Mouse (Mus musculus) intestine, postnatal 0 days (tissue): ENCODE measurements at regions not wholly inside any gene's neighbourhood (a gene's known extent, or its start where the extent isn't known, plus 50 kb on each side); places are given as distances from the start of the nearest gene placed in this dataset.
A peak's percentile ranks its signal among the peaks of the same experiment; 100 is the strongest.

Source experiments
- ATAC-seq: fragments of 200-750 bp; cut with Nextera tagmentation; 2 replicates; pipeline ENCODE4 v1.8.0; 2017; ENCODE audit warnings: mild to moderate bottlenecking, moderate TSS enrichment, moderate library complexity
- H3K27ac ChIP-seq: fragments of 300-500 bp; sonication (generic); 2 replicates; pipeline ENCODE4 v1.5.1; 2014; ENCODE audit warnings: mild to moderate bottlenecking, low read depth, low read length, moderate library complexity
- H3K27me3 ChIP-seq: fragments of 300-500 bp; sonication (generic); replicated peaks from 2 replicates; pipeline ENCODE4 v1.6.1; 2014; ENCODE audit warnings: low read length, mixed read lengths; ENCODE audit not compliant: control insufficient read depth, insufficient read depth
- H3K36me3 ChIP-seq: fragments of 300-500 bp; sonication (generic); 2 replicates; pipeline ENCODE4 v1.6.1; 2014; ENCODE audit warnings: mild to moderate bottlenecking, moderate library complexity; ENCODE audit not compliant: control insufficient read depth, insufficient read depth
- H3K4me1 ChIP-seq: fragments of 300-500 bp; sonication (generic); replicated peaks from 2 replicates; pipeline ENCODE4 v1.6.1; 2014; ENCODE audit warnings: antibody characterized with exemption, low read length, mixed read lengths; ENCODE audit not compliant: control insufficient read depth, insufficient read depth
- H3K4me2 ChIP-seq: fragments of 300-500 bp; sonication (generic); replicated peaks from 2 replicates; pipeline ENCODE4 v1.6.1; 2014; ENCODE audit warnings: low read depth, mild to moderate bottlenecking, moderate library complexity
- H3K4me3 ChIP-seq: fragments of 300-500 bp; sonication (generic); 2 replicates; pipeline ENCODE4 v1.5.1; 2014; ENCODE audit warnings: low read depth, low read length
- H3K9ac ChIP-seq: fragments of 300-500 bp; sonication (generic); 2 replicates; pipeline ENCODE4 v1.6.1; 2014; ENCODE audit warnings: mild to moderate bottlenecking, low read depth, low read length
- H3K9me3 ChIP-seq: fragments of 300-500 bp; sonication (generic); 2 replicates; pipeline ENCODE4 v1.6.1; 2016; ENCODE audit warnings: mixed run types; ENCODE audit not compliant: control insufficient read depth
- CTCF ChIP-seq: sonication (generic); IDR thresholded peaks from 2 replicates; pipeline ENCODE4 v1.5.1; 2016; ENCODE audit warnings: low read depth, mild to moderate bottlenecking, control low read depth, antibody characterized with exemption, moderate library complexity
- WGBS: fragments of 180-500 bp; shearing (Covaris S2); extraction: QIAGEN DNeasy Blood & Tissue Kit; methylation state at CpG from one replicate; pipeline ENCODE4 v1.1.7; 2014; 5-methylcytosine and 5-hydroxymethylcytosine counted together

DNA sequence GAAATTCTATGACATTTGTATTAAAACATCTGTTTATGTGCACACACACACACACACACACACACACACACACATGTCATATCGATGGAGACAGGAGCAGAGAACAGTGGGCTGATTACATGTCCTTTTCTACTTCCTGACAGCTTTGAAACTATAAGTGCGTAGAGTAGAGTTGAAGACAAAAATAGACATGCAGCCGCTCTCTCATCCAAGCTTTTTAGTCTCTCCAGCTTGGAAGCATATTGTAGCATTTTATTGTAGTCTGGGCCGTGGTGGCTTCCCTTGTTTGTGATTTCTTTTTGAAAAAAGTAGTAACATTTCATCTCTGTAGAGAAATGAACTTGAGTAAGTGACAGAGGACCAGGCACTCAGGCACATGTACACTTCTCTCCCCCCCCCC, 306.7 kb downstream of the Elavl2 start:
- WGBS, result 82% methylated on average over 4 of the region's 4 CpGs
- Histone ChIP-seq H3K9ac (no peak overlapping the region), H3K4me2 (no peak overlapping the region), H3K4me1 (no peaks in the 10 kb centered on the region), H3K36me3 (no peaks in the 10 kb centered on the region), H3K27ac (no peak overlapping the region), H3K9me3 (no peaks in the 10 kb centered on the region), H3K27me3 (no peaks in the 10 kb centered on the region), H3K4me3 (no peak overlapping the region)
- no peak for TF ChIP-seq CTCF
- no peak for ATAC-seq

DNA sequence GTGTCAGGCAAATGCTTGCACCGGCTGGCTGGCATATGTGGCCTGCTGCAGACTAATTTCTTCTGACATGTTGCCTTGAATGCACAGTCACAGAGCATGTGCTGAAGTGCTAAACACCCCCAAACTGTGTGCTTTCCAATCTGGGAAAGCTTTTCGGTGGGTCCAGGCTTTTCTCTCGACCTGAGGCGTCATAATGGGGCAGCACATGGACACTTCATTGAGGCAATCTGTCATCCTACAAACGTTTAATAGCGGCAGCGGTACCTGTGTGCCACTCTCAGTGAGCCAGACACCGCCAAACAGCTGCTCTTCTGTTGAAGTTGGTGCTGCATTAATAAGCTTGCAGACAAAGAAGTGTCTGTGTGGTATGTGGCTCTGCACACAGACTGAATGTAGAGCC, 308.3 kb downstream of the Elavl2 start:
- H3K27ac ChIP-seq, result no peak overlapping the region
- no peak overlapping the region for H3K4me3 ChIP-seq
- no peaks in the 10 kb centered on the region for H3K4me1 ChIP-seq
- H3K36me3 ChIP-seq, result no peaks in the 10 kb centered on the region
- no peak for ATAC-seq
- H3K27me3 ChIP-seq, result no peaks in the 10 kb centered on the region
- H3K9ac ChIP-seq, result no peak overlapping the region
- no peak overlapping the region for H3K4me2 ChIP-seq
- H3K9me3 ChIP-seq, result no peaks in the 10 kb centered on the region
- TF ChIP-seq CTCF, result no peak
- 78% methylated on average over 8 of the region's 8 CpGs for WGBS

DNA sequence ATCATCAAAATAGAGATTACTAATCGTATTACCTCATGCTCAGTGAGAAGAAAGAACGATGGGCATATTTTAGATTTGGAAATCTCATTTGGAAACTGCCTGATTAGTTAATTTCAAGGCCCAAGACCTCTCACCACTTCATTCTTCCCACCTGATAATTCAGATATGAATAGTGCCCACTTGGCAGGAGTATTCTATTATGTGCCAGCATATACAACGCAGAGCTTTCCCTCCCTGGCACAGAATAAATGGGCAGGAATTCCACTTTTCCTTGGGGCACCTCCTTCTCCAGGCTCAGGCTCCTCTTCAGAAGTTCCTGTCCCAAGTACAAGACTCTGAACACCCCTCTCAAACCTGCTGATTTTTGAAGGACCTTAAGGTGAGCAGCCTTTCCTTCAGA, 308.7 kb downstream of the Elavl2 start:
- no peaks in the 10 kb centered on the region for H3K27me3 ChIP-seq
- 81% methylated on average over 3 of the region's 3 CpGs for WGBS
- no peak overlapping the region for H3K4me2 ChIP-seq
- H3K4me1 ChIP-seq, result no peaks in the 10 kb centered on the region
- no peak for TF ChIP-seq CTCF
- no peak for ATAC-seq
- H3K4me3 ChIP-seq, result no peak overlapping the region
- H3K9ac ChIP-seq, result no peak overlapping the region
- H3K27ac ChIP-seq, result no peak overlapping the region
- no peaks in the 10 kb centered on the region for H3K9me3 ChIP-seq
- no peaks in the 10 kb centered on the region for H3K36me3 ChIP-seq

DNA sequence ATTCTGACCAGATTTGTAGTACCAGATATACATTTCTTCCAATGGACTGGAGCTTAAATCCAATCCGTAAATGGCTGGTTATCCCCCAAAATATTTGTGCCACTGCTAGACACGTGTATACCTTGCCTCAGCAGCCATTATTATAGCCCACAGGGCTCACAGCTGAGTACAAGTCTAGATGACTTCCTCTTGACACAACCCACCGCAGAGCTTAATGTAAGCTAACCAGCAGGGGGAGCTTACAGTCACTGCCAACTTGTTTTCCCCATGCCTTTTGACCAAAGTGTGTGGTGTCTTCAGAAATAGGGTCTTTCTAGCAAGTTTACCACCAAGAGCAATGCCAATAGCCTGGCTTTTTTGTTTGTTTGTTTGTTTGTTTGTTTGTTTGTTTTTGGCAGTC, 316.6 kb downstream of the Elavl2 start:
- no peak overlapping the region for H3K4me3 ChIP-seq
- no peak for ATAC-seq
- H3K27me3 ChIP-seq, result no peaks in the 10 kb centered on the region
- WGBS, result 60% methylated on average over 3 of the region's 3 CpGs
- no peaks in the 10 kb centered on the region for H3K36me3 ChIP-seq
- no peak overlapping the region for H3K4me2 ChIP-seq
- peak; percentile 48 for TF ChIP-seq CTCF
- H3K9me3 ChIP-seq, result no peaks in the 10 kb centered on the region
- no peak overlapping the region for H3K27ac ChIP-seq
- H3K4me1 ChIP-seq, result no peaks in the 10 kb centered on the region
- no peak overlapping the region for H3K9ac ChIP-seq

DNA sequence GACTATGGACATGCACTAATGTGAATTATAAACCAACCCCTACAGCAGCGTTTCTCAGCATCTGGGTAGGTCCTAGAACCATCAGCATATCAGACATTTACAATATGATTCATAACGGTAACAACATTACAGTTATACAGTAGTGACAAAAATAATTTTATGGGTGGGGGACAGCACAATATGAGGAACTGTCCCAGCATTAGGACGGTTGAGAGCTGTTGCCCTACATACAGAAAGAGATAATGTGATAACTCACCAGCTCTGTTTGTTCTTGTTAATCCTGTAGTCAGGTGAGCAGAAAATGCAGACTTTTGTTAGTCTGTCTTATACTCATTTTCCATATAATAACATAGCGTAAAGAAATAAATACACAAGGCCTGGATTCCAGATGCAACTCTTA, 319.1 kb downstream of the Elavl2 start:
- Histone ChIP-seq H3K9me3 (no peaks in the 10 kb centered on the region), H3K36me3 (no peaks in the 10 kb centered on the region), H3K4me2 (no peak overlapping the region), H3K4me3 (no peak overlapping the region), H3K9ac (no peak overlapping the region), H3K4me1 (no peaks in the 10 kb centered on the region), H3K27ac (no peak overlapping the region), H3K27me3 (no peaks in the 10 kb centered on the region)
- 66% methylated on average over 4 of the region's 4 CpGs for WGBS
- no peak for TF ChIP-seq CTCF
- ATAC-seq, result no peak

DNA sequence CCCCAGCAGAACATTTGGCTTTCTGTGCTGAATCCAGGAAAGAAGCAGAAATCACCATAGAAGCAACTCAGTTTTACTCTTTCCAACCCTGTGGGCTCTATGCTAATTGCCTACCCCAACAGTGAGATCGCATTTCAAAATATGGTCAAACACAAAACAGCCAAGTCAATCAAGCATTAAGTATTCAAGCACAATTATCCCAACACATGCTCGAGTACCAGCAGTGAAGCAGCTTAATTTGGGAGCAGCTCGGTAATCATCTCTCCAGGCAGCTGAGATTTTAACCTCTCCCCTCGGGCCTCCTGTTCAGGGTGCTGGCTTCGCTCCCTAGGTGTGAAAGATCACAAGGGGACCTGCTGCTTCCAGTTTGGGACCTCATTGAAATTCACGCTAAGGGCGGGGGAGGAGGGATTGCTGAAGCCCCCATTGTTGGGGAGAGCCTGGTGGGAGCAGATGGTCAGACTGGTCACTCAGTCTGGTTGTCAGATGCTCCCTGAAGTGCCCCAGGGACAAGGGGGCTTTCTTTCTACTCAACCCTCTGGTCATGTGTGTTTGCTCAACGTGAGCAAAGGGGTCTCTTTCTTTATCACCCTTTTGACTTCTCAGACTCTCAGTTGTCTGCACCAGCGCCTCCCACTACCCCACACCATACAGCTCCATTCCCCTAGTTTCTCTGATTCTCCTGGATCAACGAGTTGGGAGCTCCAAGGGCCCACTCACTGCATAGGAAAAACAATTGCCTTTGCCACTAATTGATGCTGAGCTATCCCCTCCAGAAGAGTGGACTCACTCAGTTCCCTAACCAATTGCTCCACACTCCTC, 319.8 kb downstream of the Elavl2 start:
- TF ChIP-seq CTCF, result no peak
- Histone ChIP-seq H3K9ac (no peak overlapping the region), H3K27me3 (no peaks in the 10 kb centered on the region), H3K27ac (no peak overlapping the region), H3K4me3 (no peak overlapping the region), H3K9me3 (no peaks in the 10 kb centered on the region), H3K36me3 (no peaks in the 10 kb centered on the region), H3K4me1 (no peaks in the 10 kb centered on the region), H3K4me2 (no peak overlapping the region)
- WGBS, result 41% methylated on average over 10 of the region's 10 CpGs
- no peak for ATAC-seq
